Mouse (Mus musculus): Measurements from ENCODE around the gene 0610012G03Rik. TPM values are rescaled to one million over a fixed set of nuclear protein-coding genes. Genes with fewer than 3 reads are reported as not detected.

Gene 0610012G03Rik
- 59.3 TPM for polyA plus RNA-seq (2014; fragmentation: Illumina TruSeq; extraction: RNeasy Lipid Tissue Mini Kit (QIAGEN cat#74804); ENCODE audit: low read depth, low replicate concordance)

GRCm38 (mm10) chr16:31948345-31948774 lies at the start of gene 0610012G03Rik, which contains the start of gene Ncbp2:
Gene 0610012G03Rik, minus strand, starts transcription at chr16:31948494.
Gene Ncbp2, plus strand, starts transcription at chr16:31948513.

DNA sequence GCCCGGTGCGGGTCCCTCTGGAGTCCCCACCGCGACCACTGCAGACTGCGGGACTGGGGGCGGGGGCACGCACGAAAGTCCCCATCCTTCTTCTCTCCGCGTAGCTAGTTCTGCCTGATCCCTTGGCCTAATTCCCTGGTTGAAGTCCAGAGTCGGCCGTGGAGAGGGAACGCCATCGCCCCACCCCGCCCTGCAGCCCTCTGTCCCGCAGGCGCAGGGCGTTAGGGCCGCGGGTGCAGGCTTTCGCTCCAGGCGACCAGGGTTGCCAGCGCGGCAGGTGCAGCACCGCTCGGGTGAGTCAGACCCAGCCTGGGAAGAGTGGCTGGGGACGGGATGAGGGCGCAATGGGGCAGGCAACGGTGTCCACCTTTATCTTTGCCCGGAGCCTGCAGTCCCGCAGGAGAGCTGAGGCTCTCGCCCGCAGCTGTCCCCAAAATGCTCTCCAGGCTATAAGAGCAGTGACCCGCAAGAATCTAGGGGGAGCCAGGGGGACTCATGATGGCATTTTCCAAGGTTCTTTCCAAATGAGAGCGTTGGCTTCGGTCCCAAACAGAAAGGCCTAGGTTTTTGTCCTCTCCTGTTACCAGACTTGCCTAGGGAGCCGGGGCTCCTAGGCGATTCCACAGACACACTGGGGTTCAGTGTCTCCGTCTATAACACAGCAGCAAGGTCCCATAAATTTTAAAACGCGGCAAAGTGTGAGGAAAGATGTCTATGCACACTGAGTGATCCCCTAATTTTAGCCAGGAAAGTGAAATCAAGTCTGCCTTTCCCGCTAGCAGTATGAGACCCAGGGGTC lies 14.3 kb downstream of the 0610012G03Rik start, which contains the start of gene Pigz:
Pigz (plus strand) TSS at position 101 of the 799 bp plus-strand sequence.

Other genes with a start within 250 kb of the 0610012G03Rik start
- not detected for gene Meltf, start 69.7 kb downstream of the 0610012G03Rik start, polyA plus RNA-seq (2014; fragmentation: Illumina TruSeq; extraction: RNeasy Lipid Tissue Mini Kit (QIAGEN cat#74804); ENCODE audit: low read depth, low replicate concordance)
- 0.65 TPM for gene Pigz, start 14.6 kb downstream of the 0610012G03Rik start, polyA plus RNA-seq (2014; fragmentation: Illumina TruSeq; extraction: RNeasy Lipid Tissue Mini Kit (QIAGEN cat#74804); ENCODE audit: low read depth, low replicate concordance)
- 34.1 TPM for gene Ncbp2, start within 50 bp of the 0610012G03Rik start, polyA plus RNA-seq (2014; fragmentation: Illumina TruSeq; extraction: RNeasy Lipid Tissue Mini Kit (QIAGEN cat#74804); ENCODE audit: low read depth, low replicate concordance)
- 8.7 TPM for gene Senp5, start 54.8 kb upstream of the 0610012G03Rik start, polyA plus RNA-seq (2014; fragmentation: Illumina TruSeq; extraction: RNeasy Lipid Tissue Mini Kit (QIAGEN cat#74804); ENCODE audit: low read depth, low replicate concordance)
- gene Pak2, start 130.8 kb upstream of the 0610012G03Rik start, polyA plus RNA-seq (2014; fragmentation: Illumina TruSeq; extraction: RNeasy Lipid Tissue Mini Kit (QIAGEN cat#74804); ENCODE audit: low read depth, low replicate concordance), result 20.1 TPM
- gene Pigx, start 151.2 kb upstream of the 0610012G03Rik start, polyA plus RNA-seq (2014; fragmentation: Illumina TruSeq; extraction: RNeasy Lipid Tissue Mini Kit (QIAGEN cat#74804); ENCODE audit: low read depth, low replicate concordance), result 21.0 TPM
- gene Cep19, start 151.3 kb upstream of the 0610012G03Rik start, polyA plus RNA-seq (2014; fragmentation: Illumina TruSeq; extraction: RNeasy Lipid Tissue Mini Kit (QIAGEN cat#74804); ENCODE audit: low read depth, low replicate concordance), result 14.8 TPM
- gene Nrros, start 217.1 kb upstream of the 0610012G03Rik start, polyA plus RNA-seq (2014; fragmentation: Illumina TruSeq; extraction: RNeasy Lipid Tissue Mini Kit (QIAGEN cat#74804); ENCODE audit: low read depth, low replicate concordance), result 6.8 TPM
- gene Bex6, start 231.3 kb upstream of the 0610012G03Rik start, polyA plus RNA-seq (2014; fragmentation: Illumina TruSeq; extraction: RNeasy Lipid Tissue Mini Kit (QIAGEN cat#74804); ENCODE audit: low read depth, low replicate concordance), result not detected